Mouse (Mus musculus) embryonic facial prominence, embryonic 13.5 days (tissue): ENCODE data around the gene Ankrd11. TPM values are rescaled to one million over a fixed set of nuclear protein-coding genes. Genes with fewer than 3 reads are reported as not detected.

Experiments used
- ATAC-seq: fragments of 200-750 bp; cut with Nextera tagmentation; 2 replicates; pipeline ENCODE4 v1.8.0; 2017; ENCODE audit warnings: low read depth; ENCODE audit not compliant: insufficient number of reproducible peaks, insufficient read depth, low FRiP score, low TSS enrichment
- H3K27ac ChIP-seq: fragments of 300-500 bp; sonication (generic); 2 replicates; pipeline ENCODE4 v1.5.1; 2015; ENCODE audit warnings: moderate library complexity, mild to moderate bottlenecking, inconsistent platforms
- H3K27me3 ChIP-seq: fragments of 300-500 bp; sonication (generic); 2 replicates; pipeline ENCODE4 v1.6.1; 2015; ENCODE audit warnings: mild to moderate bottlenecking, inconsistent platforms
- H3K36me3 ChIP-seq: fragments of 300-500 bp; sonication (generic); 2 replicates; pipeline ENCODE4 v1.6.1; 2015; ENCODE audit warnings: mild to moderate bottlenecking, inconsistent platforms
- H3K4me1 ChIP-seq: fragments of 300-500 bp; sonication (generic); 2 replicates; pipeline ENCODE4 v1.6.1; 2015; ENCODE audit warnings: inconsistent platforms
- H3K4me2 ChIP-seq: fragments of 300-500 bp; sonication (generic); 2 replicates; pipeline ENCODE4 v1.6.1; 2015; ENCODE audit warnings: moderate library complexity, mild to moderate bottlenecking, inconsistent platforms
- H3K4me3 ChIP-seq: fragments of 300-500 bp; sonication (generic); 2 replicates; pipeline ENCODE4 v1.5.1; 2015; ENCODE audit warnings: mild to moderate bottlenecking, inconsistent platforms
- H3K9ac ChIP-seq: fragments of 300-500 bp; sonication (generic); 2 replicates; pipeline ENCODE4 v1.6.1; 2015; ENCODE audit warnings: mild to moderate bottlenecking, inconsistent platforms
- H3K9me3 ChIP-seq: fragments of 300-500 bp; sonication (generic); 2 replicates; pipeline ENCODE4 v1.6.1; 2016; ENCODE audit warnings: inconsistent platforms
- WGBS: fragments of 180-500 bp; shearing (Covaris S2); methylation state at CpG from one replicate; pipeline ENCODE4 v1.1.7; 2015; ENCODE audit warnings: mixed read lengths; 5-methylcytosine and 5-hydroxymethylcytosine counted together
- polyA plus RNA-seq: library from polyadenylated mRNA; unstranded; fragments of >200 nt; fragmentation: Nextera tagmentation; extraction: Ambion mirVana; gene quantifications from 2 replicates; pipeline ENCODE4 v1.2.1, GENCODE M21; 2015

Gene Ankrd11
- polyA plus RNA-seq, 1 experiment from 2014 or later: 40.9 TPM

GRCm38 (mm10) chr8:122880302-122880701, 161.8 kb downstream of the Ankrd11 start:
- no peaks in the 10 kb centered on the region for H3K27me3 ChIP-seq
- no peak for ATAC-seq
- H3K36me3 ChIP-seq: peaks cover 40% of the 10 kb centered on the region
- H3K9me3 ChIP-seq: no peaks in the 10 kb centered on the region
- no peak overlapping the region for H3K27ac ChIP-seq
- WGBS: 38% methylated on average over 3 of the region's 3 CpGs
- H3K9ac ChIP-seq: no peak overlapping the region
- no peak overlapping the region for H3K4me2 ChIP-seq
- H3K4me3 ChIP-seq: no peak overlapping the region
- peaks cover 3% of the 10 kb centered on the region for H3K4me1 ChIP-seq

- Histone ChIP-seq H3K36me3 (peaks cover 20% of the 10 kb centered on the region), H3K9ac (no peak overlapping the region), H3K4me1 (peaks cover 7% of the 10 kb centered on the region), H3K9me3 (no peaks in the 10 kb centered on the region), H3K4me2 (no peak overlapping the region), H3K27me3 (no peaks in the 10 kb centered on the region), H3K27ac (no peak overlapping the region), H3K4me3 (no peak overlapping the region)
- whole genome bisulfite sequencing: 77% methylated on average over 3 of the region's 3 CpGs
- ATAC-seq: no peak
These were observed 163.8 kb downstream of the Ankrd11 start for GRCm38 (mm10) chr8:122878231-122878630.

GRCm38 (mm10) chr8:122875186-122875585, 166.9 kb downstream of the Ankrd11 start:
- ATAC-seq: no peak
- no peak overlapping the region for H3K9ac ChIP-seq
- 55% methylated on average over 5 of the region's 5 CpGs for WGBS
- H3K4me3 ChIP-seq: no peak overlapping the region
- no peaks in the 10 kb centered on the region for H3K9me3 ChIP-seq
- no peak overlapping the region for H3K4me2 ChIP-seq
- peaks cover 11% of the 10 kb centered on the region for H3K4me1 ChIP-seq
- H3K27ac ChIP-seq: no peak overlapping the region
- H3K36me3 ChIP-seq: no peaks in the 10 kb centered on the region
- H3K27me3 ChIP-seq: no peaks in the 10 kb centered on the region

GRCm38 (mm10) chr8:122873171-122873570, 168.9 kb downstream of the Ankrd11 start:
- Histone ChIP-seq H3K36me3 (no peaks in the 10 kb centered on the region), H3K9me3 (no peaks in the 10 kb centered on the region), H3K27ac (no peak overlapping the region), H3K4me1 (peaks cover 14% of the 10 kb centered on the region), H3K4me3 (no peak overlapping the region), H3K4me2 (no peak overlapping the region), H3K27me3 (no peaks in the 10 kb centered on the region), H3K9ac (no peak overlapping the region)
- no peak for ATAC-seq
- WGBS: 58% methylated on average over 6 of the region's 6 CpGs

GRCm38 (mm10) chr8:122871663-122872062, 170.4 kb downstream of the Ankrd11 start:
- no peaks in the 10 kb centered on the region for H3K9me3 ChIP-seq
- H3K36me3 ChIP-seq: no peaks in the 10 kb centered on the region
- H3K27ac ChIP-seq: no peak overlapping the region
- no peak overlapping the region for H3K9ac ChIP-seq
- WGBS: 71% methylated on average over 9 of the region's 9 CpGs
- no peak overlapping the region for H3K4me3 ChIP-seq
- ATAC-seq: no peak
- no peak overlapping the region for H3K4me2 ChIP-seq
- H3K4me1 ChIP-seq: peaks cover 14% of the 10 kb centered on the region
- H3K27me3 ChIP-seq: no peaks in the 10 kb centered on the region

- no peak for ATAC-seq
- WGBS: 14% methylated on average over 31 of the region's 31 CpGs
- H3K4me3 ChIP-seq: peak overlapping the region; percentile 29
- H3K27ac ChIP-seq: no peak overlapping the region
- H3K9ac ChIP-seq: peak overlapping the region; percentile 64
- H3K4me1 ChIP-seq: peaks cover 12% of the 10 kb centered on the region
- no peaks in the 10 kb centered on the region; the same call in 1 of the 2 replicates for H3K36me3 ChIP-seq
- H3K4me2 ChIP-seq: peak overlapping the region; percentile 55
- H3K27me3 ChIP-seq: no peaks in the 10 kb centered on the region
- peaks cover 3% of the 10 kb centered on the region for H3K9me3 ChIP-seq
These were observed 171.7 kb downstream of the Ankrd11 start for GRCm38 (mm10) chr8:122870377-122870863.

GRCm38 (mm10) chr8:122867982-122868381, 174.1 kb downstream of the Ankrd11 start:
- Histone ChIP-seq H3K4me1 (peaks cover 11% of the 10 kb centered on the region), H3K4me2 (no peak overlapping the region), H3K9me3 (peaks cover 21% of the 10 kb centered on the region), H3K27ac (no peak overlapping the region), H3K27me3 (no peaks in the 10 kb centered on the region), H3K9ac (no peak overlapping the region), H3K36me3 (no peaks in the 10 kb centered on the region; the same call in 1 of the 2 replicates), H3K4me3 (no peak overlapping the region)
- 87% methylated on average over 6 of the region's 6 CpGs for whole genome bisulfite sequencing
- ATAC-seq: no peak

- no peaks in the 10 kb centered on the region; the same call in 1 of the 2 replicates for H3K36me3 ChIP-seq
- no peak overlapping the region for H3K27ac ChIP-seq
- no peak for ATAC-seq
- H3K9ac ChIP-seq: no peak overlapping the region
- H3K9me3 ChIP-seq: peaks cover 21% of the 10 kb centered on the region
- no peak overlapping the region for H3K4me2 ChIP-seq
- H3K27me3 ChIP-seq: no peaks in the 10 kb centered on the region
- peaks cover 11% of the 10 kb centered on the region for H3K4me1 ChIP-seq
- H3K4me3 ChIP-seq: no peak overlapping the region
- 80% methylated on average over 8 of the region's 8 CpGs for WGBS
These were observed 175.8 kb downstream of the Ankrd11 start for GRCm38 (mm10) chr8:122866231-122866630.

GRCm38 (mm10) chr8:122865441-122865840, 176.6 kb downstream of the Ankrd11 start:
- H3K9me3 ChIP-seq: peaks cover 21% of the 10 kb centered on the region
- no peak for ATAC-seq
- peak overlapping the region; percentile 33 for H3K4me3 ChIP-seq
- H3K4me2 ChIP-seq: peak overlapping the region; percentile 60
- no peaks in the 10 kb centered on the region; the same call in 1 of the 2 replicates for H3K36me3 ChIP-seq
- 56% methylated on average over 10 of the region's 10 CpGs for WGBS
- peaks cover 9% of the 10 kb centered on the region for H3K4me1 ChIP-seq
- 0 out of 2 replicates have a peak overlapping the region, but pooled peaks have one; percentile 16 for H3K9ac ChIP-seq
- H3K27me3 ChIP-seq: no peaks in the 10 kb centered on the region
- no peak overlapping the region for H3K27ac ChIP-seq

GRCm38 (mm10) chr8:122864719-122865129, 177.4 kb downstream of the Ankrd11 start:
- no peak for ATAC-seq
- Histone ChIP-seq H3K9ac (no peak overlapping the region), H3K4me3 (peak overlapping the region; percentile 33), H3K27me3 (no peaks in the 10 kb centered on the region), H3K36me3 (no peaks in the 10 kb centered on the region; the same call in 1 of the 2 replicates), H3K27ac (no peak overlapping the region), H3K9me3 (peaks cover 21% of the 10 kb centered on the region), H3K4me1 (0 out of 2 replicates have a peak, but pooled peaks cover 4% of the 10 kb centered on the region), H3K4me2 (peak overlapping the region; percentile 60)
- WGBS: 57% methylated on average over 26 of the region's 26 CpGs

- Histone ChIP-seq H3K36me3 (no peaks in the 10 kb centered on the region), H3K27me3 (no peaks in the 10 kb centered on the region), H3K4me2 (no peak overlapping the region), H3K4me3 (no peak overlapping the region), H3K27ac (no peak overlapping the region), H3K9ac (no peak overlapping the region), H3K4me1 (no peaks in the 10 kb centered on the region), H3K9me3 (peaks cover 11% of the 10 kb centered on the region; the same call in 1 of the 2 replicates)
- no peak for ATAC-seq
- 58% methylated on average over 13 of the region's 13 CpGs for WGBS
These were observed 182.2 kb downstream of the Ankrd11 start for GRCm38 (mm10) chr8:122859843-122860242.

- ATAC-seq: no peak
These were observed 185.8 kb downstream of the Ankrd11 start for GRCm38 (mm10) chr8:122856288-122856687.

More at GRCm38 (mm10) chr8:122856288-122856687, 185.8 kb downstream of the Ankrd11 start:
- Histone ChIP-seq H3K4me2 (no peak overlapping the region), H3K4me3 (no peak overlapping the region), H3K4me1 (peaks cover 10% of the 10 kb centered on the region), H3K27me3 (no peaks in the 10 kb centered on the region), H3K27ac (no peak overlapping the region), H3K9ac (no peak overlapping the region), H3K9me3 (no peaks in the 10 kb centered on the region), H3K36me3 (no peaks in the 10 kb centered on the region)
- WGBS: 75% methylated on average over 8 of the region's 8 CpGs
